Mouse (Mus musculus): ENCODE measurements around the gene Gm21119.
"Not testable (repeated sequence)": the region's sequence is repeated elsewhere in the genome, so short reads cannot be mapped to it uniquely, and the experiment has no call there.

Gm21119 gene

GRCm38 (mm10) chr8:20652976-20653375, 38.3 kb downstream of the Gm21119 start:
- not testable (repeated sequence) for DNase-seq (ENCODE audit: low read depth, low spot score)

GRCm38 (mm10) chr8:20678418-20678817, 63.7 kb downstream of the Gm21119 start:
- DNase-seq (ENCODE audit: low read depth, low spot score) = not testable (repeated sequence)

All from brain, embryonic 18.5 days (tissue).